Mouse (Mus musculus): ENCODE measurements at regions not wholly inside any gene's neighbourhood (a gene's known extent, or its start where the extent isn't known, plus 50 kb on each side); places are given as distances from the start of the nearest gene placed in this dataset.

DNA sequence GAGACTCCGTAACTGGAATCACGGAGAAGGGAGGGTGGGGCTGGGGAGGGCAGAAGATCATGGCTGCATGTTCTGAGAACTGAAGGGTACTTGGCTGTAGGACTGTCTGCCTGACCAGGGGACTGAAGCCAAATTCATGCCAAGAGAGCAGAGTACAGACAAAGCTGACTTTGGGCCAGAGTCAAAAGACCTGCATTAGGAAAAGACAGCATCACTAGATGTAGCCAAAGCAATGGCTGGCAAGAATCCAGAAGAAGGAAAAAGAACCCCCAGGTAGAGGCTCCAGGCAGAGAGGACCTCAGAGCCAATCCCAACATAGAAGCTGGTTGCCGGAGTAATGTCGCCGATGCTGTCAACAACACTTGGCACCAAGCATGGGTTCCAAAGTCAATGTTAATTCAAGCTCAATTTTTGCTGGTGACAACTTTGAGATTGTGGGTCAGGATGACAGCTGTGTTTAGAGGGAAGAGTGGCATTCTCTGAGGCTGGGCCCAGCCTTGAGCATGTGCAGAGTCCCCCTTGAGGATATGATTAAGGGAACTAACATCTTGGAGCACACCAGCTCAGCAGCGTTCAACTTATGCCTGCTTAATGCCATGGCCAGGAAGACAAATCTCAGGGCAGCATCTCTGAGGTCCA is 124.7 kb downstream of the Erv3 start:
- no peak for DNase-seq

DNA sequence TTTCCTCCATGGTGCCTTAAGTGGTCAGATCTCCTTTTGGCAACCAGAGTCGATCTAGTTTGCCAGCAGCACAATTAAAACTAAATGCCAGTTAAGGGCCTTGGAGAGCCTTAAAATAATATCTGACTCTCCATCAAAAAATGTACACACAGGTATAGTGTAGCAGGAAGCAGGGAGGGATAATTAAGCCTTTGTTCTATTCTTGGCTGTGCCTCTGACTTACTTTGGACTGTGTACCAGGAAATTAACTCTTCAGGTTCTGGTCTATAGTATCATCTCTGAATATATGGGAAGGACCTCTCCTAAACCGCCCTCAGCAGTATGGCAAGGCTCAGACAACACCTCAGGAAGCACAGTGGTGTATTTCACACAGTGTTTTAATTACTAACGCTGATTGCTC is 133.0 kb downstream of the Erv3 start:
- DNase-seq = no peak

- DNase-seq = no peak
Measured at GRCm38 (mm10) chr2:131721631-131722545, 137.7 kb downstream of the Erv3 start.

- no peak for DNase-seq
Measured at GRCm38 (mm10) chr2:131717561-131717960, 142.0 kb downstream of the Erv3 start.

DNA sequence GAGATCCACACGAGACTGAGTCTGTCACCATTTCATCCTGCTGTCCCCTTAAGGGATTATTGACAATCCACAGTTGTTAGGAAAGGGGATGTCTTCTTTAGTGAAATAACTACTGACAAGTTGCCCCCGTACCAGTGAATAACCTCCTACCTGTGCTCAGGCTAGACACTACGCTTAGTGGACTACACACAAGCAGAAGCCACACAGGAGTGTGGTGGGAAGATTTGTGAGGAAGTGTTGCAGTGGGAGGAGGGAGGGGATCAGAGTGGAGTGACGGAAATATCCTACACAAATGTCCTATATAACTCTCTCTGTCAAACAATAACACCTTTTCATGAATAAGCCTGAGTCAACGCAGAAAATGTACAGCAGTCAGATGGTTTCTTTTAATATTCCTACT is 142.7 kb downstream of the Erv3 start:
- DNase-seq = no peak

GRCm38 (mm10) chr2:131715381-131715780 is 144.2 kb downstream of the Erv3 start:
- no peak for DNase-seq

DNA sequence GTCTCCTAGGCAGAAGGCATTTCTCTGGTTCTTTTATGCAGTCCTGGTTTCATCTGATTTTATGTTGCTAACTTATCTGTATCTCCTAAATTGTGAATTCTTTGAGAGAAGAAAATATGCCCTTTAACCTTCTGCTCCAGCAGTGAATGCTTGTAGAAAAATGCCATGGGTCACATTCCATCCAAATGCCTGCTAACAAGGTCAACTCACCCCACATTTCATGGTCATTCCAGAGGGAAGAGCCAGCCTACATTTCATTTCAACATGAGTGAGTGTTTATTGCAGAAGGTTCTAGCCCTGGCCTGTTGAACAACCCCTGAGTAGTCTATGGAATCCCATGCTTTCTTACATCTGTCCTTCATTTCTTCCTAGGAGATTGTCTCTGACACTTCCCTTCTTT is 147.7 kb downstream of the Erv3 start:
- no peak for DNase-seq

DNA sequence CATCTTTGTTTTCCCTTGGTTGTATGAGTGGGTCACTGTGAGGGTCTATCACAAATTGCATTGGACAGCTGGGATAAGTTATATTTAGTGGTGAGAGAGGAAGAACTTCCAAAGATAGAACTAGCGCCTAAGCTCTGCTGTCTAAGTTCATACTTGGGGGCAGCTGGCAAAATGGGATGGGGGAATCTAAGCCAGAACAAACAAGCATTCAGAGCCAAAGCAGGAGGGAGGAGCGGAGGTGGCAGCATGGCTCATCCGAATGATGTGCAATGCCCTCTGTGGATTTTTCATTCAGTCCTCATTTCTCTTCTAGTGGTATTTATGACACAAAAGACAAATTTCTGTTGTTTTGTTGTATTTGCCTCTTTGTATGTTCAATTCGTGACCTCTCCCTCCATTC is 144.5 kb upstream of the Adra1d start:
- no peak for DNase-seq

GRCm38 (mm10) chr2:131704406-131704805 is 142.3 kb upstream of the Adra1d start:
- DNase-seq = no peak

DNA sequence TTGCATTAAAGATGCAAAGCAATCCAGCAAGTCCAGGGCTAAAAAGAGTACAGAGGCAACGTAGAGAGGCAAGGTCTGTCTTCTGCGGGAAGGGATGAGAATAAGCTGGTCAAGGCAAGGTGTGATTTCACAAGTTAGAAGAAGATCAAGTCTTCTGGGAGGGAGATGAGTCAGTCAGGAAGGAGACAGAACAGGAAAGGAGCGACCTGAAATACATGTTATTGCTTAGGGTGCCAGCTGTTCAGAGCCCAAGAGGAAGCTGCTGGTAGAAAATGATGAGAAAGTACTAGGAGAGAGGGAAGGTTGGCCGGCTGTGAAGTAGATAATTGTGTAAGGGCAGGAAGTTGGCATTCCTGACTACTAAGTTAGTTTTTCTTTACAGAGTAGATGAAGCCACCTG is 140.1 kb upstream of the Adra1d start:
- no peak for DNase-seq

- DNase-seq = no peak
Measured at GRCm38 (mm10) chr2:131699798-131700197, 137.7 kb upstream of the Adra1d start.

- no peak for DNase-seq
Measured at GRCm38 (mm10) chr2:131698008-131698965, 136.2 kb upstream of the Adra1d start.

GRCm38 (mm10) chr2:131696307-131696706 is 134.2 kb upstream of the Adra1d start:
- no peak for DNase-seq

GRCm38 (mm10) chr2:131689996-131690395 is 127.9 kb upstream of the Adra1d start:
- no peak for DNase-seq

- DNase-seq = no peak
Measured at GRCm38 (mm10) chr2:131688282-131688681, 126.2 kb upstream of the Adra1d start.

DNA sequence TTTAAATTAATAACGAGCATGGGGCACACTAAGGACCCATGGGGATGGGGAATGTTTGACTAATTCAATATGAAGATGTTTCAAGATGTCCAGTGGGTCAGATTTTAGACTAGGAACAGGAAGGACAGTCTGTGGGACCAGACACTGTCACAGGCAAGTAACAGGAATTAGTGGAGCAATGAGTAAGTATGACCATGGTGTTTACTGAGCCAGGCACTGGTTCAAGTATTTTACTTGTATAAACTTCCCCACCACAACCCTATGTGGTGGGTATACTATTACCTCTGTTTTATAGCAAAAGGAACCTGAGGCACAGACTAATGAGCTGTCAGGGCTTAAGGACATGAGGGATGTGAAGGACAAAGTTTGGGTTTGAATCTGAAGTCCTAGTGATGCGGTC is 125.4 kb upstream of the Adra1d start:
- no peak for DNase-seq

GRCm38 (mm10) chr2:131686748-131687147 is 124.7 kb upstream of the Adra1d start:
- no peak for DNase-seq

- no peak for DNase-seq
Measured at GRCm38 (mm10) chr2:131685326-131685725, 123.2 kb upstream of the Adra1d start.

GRCm38 (mm10) chr2:131683734-131684133 is 121.7 kb upstream of the Adra1d start:
- DNase-seq = no peak

DNA sequence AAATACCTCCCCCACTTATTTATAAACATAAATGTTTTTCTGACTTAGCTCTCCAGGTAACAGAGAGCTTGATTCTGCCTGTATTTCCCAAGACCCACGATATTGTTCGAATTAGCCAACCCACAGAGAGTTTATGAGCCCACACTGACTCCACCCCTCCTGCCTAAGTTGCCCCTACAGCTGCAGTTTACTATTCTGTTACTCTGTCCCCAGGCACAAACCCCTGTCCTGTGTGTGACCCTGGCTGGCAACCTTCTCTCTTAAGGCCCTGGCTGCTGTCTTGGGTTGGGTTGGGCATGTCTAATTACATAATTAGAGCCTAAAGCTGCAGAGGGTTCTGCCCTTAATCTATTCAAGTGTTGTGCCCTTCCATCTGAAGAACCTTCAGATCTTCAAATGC is 116.4 kb upstream of the Adra1d start:
- no peak for DNase-seq

DNA sequence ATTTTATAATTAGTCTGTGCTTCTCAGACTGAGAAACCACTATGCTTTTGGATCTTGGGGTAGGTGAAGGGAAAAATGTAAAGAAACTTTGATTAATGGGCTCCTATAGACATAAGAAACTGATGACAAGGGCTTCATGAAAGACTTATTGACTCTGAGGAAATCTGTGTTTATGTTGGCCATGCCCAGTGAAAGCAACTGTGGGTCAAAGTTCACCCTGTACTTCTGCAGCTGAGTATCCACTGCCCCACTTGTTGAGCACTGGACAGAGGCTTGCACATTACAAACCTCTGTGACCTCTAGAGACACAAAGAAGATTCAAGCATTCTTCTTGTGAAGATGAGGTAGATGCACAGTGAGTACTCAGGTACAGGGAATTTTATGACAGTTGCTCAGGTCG is 114.7 kb upstream of the Adra1d start:
- DNase-seq = no peak

DNA sequence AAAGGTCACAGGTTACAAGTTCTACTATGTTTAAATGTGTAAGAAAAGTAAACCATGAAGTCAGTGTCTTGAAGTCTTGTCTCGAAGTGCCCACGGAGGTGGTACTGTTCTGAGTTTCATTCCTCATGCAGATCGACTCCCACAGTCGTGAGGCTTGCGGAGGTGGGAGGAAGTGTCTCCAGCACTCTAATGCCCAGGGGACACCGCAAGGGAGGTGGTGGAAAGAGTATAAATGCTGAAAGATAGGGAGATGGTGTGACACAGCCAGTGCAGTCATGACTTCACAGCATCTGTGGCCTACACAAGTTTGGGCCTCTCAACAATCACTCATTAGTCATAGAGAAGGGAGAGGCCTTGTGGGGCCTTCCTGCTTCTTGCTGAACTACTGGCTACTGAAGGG is 112.8 kb upstream of the Adra1d start:
- no peak for DNase-seq

GRCm38 (mm10) chr2:131673351-131673750 is 111.3 kb upstream of the Adra1d start:
- DNase-seq = no peak
